Mouse (Mus musculus) activated CD4-positive, CD25-positive, alpha-beta regulatory T cell, adult 4 months (primary cell): ENCODE data around the gene Wfdc15a. TPM values are rescaled to one million over a fixed set of nuclear protein-coding genes. Genes with fewer than 3 reads are reported as not detected.

Source experiments
- ATAC-seq: one replicate; pipeline ENCODE4 v1.8.0; 2017
- polyA plus RNA-seq, 2 experiments: library from polyadenylated mRNA; unstranded; fragments of 100-300 nt; shearing (Covaris generic); gene quantifications; one replicate each; pipeline ENCODE4 v1.2.1; 2017

Gene Wfdc15a
- polyA plus RNA-seq, 2 experiments from 2014 or later = not detected

GRCm38 (mm10) chr2:164175850-164176249 lies 24.1 kb downstream of the Wfdc15a start:
- ATAC-seq = no peak

- no peak for ATAC-seq
These were observed 25.1 kb downstream of the Wfdc15a start for GRCm38 (mm10) chr2:164174649-164175395.

GRCm38 (mm10) chr2:164173394-164173793 lies 26.5 kb downstream of the Wfdc15a start:
- ATAC-seq = no peak

GRCm38 (mm10) chr2:164170902-164171301 lies 29.0 kb downstream of the Wfdc15a start, which contains the start of gene Kcns1:
TSS of gene Kcns1 (minus strand) at chr2:164171113.
- ATAC-seq = no peak

GRCm38 (mm10) chr2:164170326-164170725 lies 29.6 kb downstream of the Wfdc15a start:
- ATAC-seq = no peak

- ATAC-seq = peak; percentile 43
These were observed 31.4 kb downstream of the Wfdc15a start for GRCm38 (mm10) chr2:164168571-164168946.

- no peak for ATAC-seq
These were observed 32.0 kb downstream of the Wfdc15a start for GRCm38 (mm10) chr2:164167752-164168570.

- ATAC-seq = no peak
These were observed 35.0 kb downstream of the Wfdc15a start for GRCm38 (mm10) chr2:164164941-164165340.

GRCm38 (mm10) chr2:164161515-164162055 lies 38.3 kb downstream of the Wfdc15a start:
- ATAC-seq = no peak

GRCm38 (mm10) chr2:164158838-164159237 lies 41.1 kb downstream of the Wfdc15a start:
- ATAC-seq = no peak

- ATAC-seq = no peak
These were observed 43.8 kb downstream of the Wfdc15a start for GRCm38 (mm10) chr2:164156158-164156557.

- ATAC-seq = no peak
These were observed 45.9 kb downstream of the Wfdc15a start for GRCm38 (mm10) chr2:164154007-164154406.

GRCm38 (mm10) chr2:164152341-164152740 lies 47.6 kb downstream of the Wfdc15a start:
- ATAC-seq = no peak

- ATAC-seq = no peak
These were observed 49.7 kb downstream of the Wfdc15a start for GRCm38 (mm10) chr2:164150086-164150760.

Other genes with a start within 250 kb of the Wfdc15a start
- gene Ywhab, start 205.2 kb downstream of the Wfdc15a start, polyA plus RNA-seq = 10 to 100 TPM; 80.9 to 82.3 TPM
- 1 to 10 TPM; 2.9 to 4.1 TPM for gene Pabpc1l, start 174.7 kb downstream of the Wfdc15a start, polyA plus RNA-seq
- gene Stk4, start 129.8 kb downstream of the Wfdc15a start, polyA plus RNA-seq = 100 to 1,000 TPM; 188 to 203 TPM
- gene Tomm34, start 129.0 kb downstream of the Wfdc15a start, polyA plus RNA-seq = 100 to 1,000 TPM; 109 to 114 TPM
- under 1 TPM in 1 of 2 experiments, not detected in 1; 0.12 TPM for gene Kcns1, start 29.0 kb downstream of the Wfdc15a start, polyA plus RNA-seq
- gene Wfdc5, start 17.4 kb downstream of the Wfdc15a start, polyA plus RNA-seq = not detected
- not detected for gene Wfdc12, start 9.5 kb downstream of the Wfdc15a start, polyA plus RNA-seq
- gene Wfdc15b, start 21.5 kb upstream of the Wfdc15a start, polyA plus RNA-seq = not detected
- not detected for gene Svs2, start 38.3 kb upstream of the Wfdc15a start, polyA plus RNA-seq
- gene Svs3b, start 56.5 kb upstream of the Wfdc15a start, polyA plus RNA-seq = not detected
- not detected for gene Svs4, start 78.3 kb upstream of the Wfdc15a start, polyA plus RNA-seq
- not detected for gene Svs3a, start 89.1 kb upstream of the Wfdc15a start, polyA plus RNA-seq
- not detected for gene Svs6, start 116.6 kb upstream of the Wfdc15a start, polyA plus RNA-seq
- not detected for gene Svs5, start 132.6 kb upstream of the Wfdc15a start, polyA plus RNA-seq
- gene Slpi, start 189.0 kb upstream of the Wfdc15a start, polyA plus RNA-seq = 1 to 10 TPM; 3.4 to 4.2 TPM
- gene Rbpjl, start 203.0 kb upstream of the Wfdc15a start, polyA plus RNA-seq = not detected
- under 1 TPM in 1 of 2 experiments, not detected in 1; 0.32 TPM for gene Matn4, start 205.0 kb upstream of the Wfdc15a start, polyA plus RNA-seq
- 10 to 100 TPM; 13.8 to 23.7 TPM for gene Sdc4, start 243.8 kb upstream of the Wfdc15a start, polyA plus RNA-seq